Mouse (Mus musculus): Measurements from ENCODE around the gene Tcf7l2. TPM values are rescaled to one million over a fixed set of nuclear protein-coding genes. Genes with fewer than 3 reads are reported as not detected.

Gene Tcf7l2
- polyA plus RNA-seq, 1 experiment from 2014 or later = 42.5 TPM

GRCm38 (mm10) chr19:55799411-55799810 is 57.8 kb downstream of the Tcf7l2 start:
- no peak overlapping the region for H3K4me3 ChIP-seq
- H3K9me3 ChIP-seq = no peaks in the 10 kb centered on the region
- H3K27ac ChIP-seq = no peak overlapping the region
- H3K9ac ChIP-seq = no peak overlapping the region
- no peaks in the 10 kb centered on the region for H3K27me3 ChIP-seq
- H3K36me3 ChIP-seq = no peaks in the 10 kb centered on the region
- H3K4me1 ChIP-seq = 0 out of 2 replicates have a peak, but pooled peaks cover 17% of the 10 kb centered on the region
- H3K4me2 ChIP-seq = no peak overlapping the region
- ATAC-seq (ENCODE audit: borderline replicate concordance, extremely low read depth, low FRiP score, low TSS enrichment) = no peak

GRCm38 (mm10) chr19:55800059-55800458 is 58.4 kb downstream of the Tcf7l2 start:
- Histone ChIP-seq H3K9me3 (no peaks in the 10 kb centered on the region), H3K9ac (no peak overlapping the region), H3K27me3 (no peaks in the 10 kb centered on the region), H3K27ac (no peak overlapping the region), H3K4me3 (no peak overlapping the region), H3K4me2 (no peak overlapping the region), H3K4me1 (0 out of 2 replicates have a peak, but pooled peaks cover 11% of the 10 kb centered on the region), H3K36me3 (no peaks in the 10 kb centered on the region)
- WGBS = 57% methylated on average over 4 of the region's 4 CpGs
- peak; percentile 37; the same call in 1 of the 2 replicates for ATAC-seq (ENCODE audit: borderline replicate concordance, extremely low read depth, low FRiP score, low TSS enrichment)

- Histone ChIP-seq H3K9me3 (no peaks in the 10 kb centered on the region), H3K36me3 (no peaks in the 10 kb centered on the region), H3K27me3 (no peaks in the 10 kb centered on the region), H3K4me2 (no peak overlapping the region), H3K4me1 (peaks cover 28% of the 10 kb centered on the region), H3K4me3 (no peak overlapping the region), H3K27ac (no peak overlapping the region), H3K9ac (no peak overlapping the region)
- WGBS = 44% methylated on average over 1 of the region's 1 CpGs
- ATAC-seq (ENCODE audit: borderline replicate concordance, extremely low read depth, low FRiP score, low TSS enrichment) = no peak
Observed at GRCm38 (mm10) chr19:55803121-55803520, 61.5 kb downstream of the Tcf7l2 start.

GRCm38 (mm10) chr19:55803797-55804196 is 62.2 kb downstream of the Tcf7l2 start:
- Histone ChIP-seq H3K4me1 (peaks cover 27% of the 10 kb centered on the region), H3K36me3 (no peaks in the 10 kb centered on the region), H3K27me3 (no peaks in the 10 kb centered on the region), H3K9ac (no peak overlapping the region), H3K9me3 (no peaks in the 10 kb centered on the region), H3K27ac (no peak overlapping the region), H3K4me2 (no peak overlapping the region), H3K4me3 (no peak overlapping the region)
- WGBS = 88% methylated on average over 12 of the region's 12 CpGs
- no peak for ATAC-seq (ENCODE audit: borderline replicate concordance, extremely low read depth, low FRiP score, low TSS enrichment)

- Histone ChIP-seq H3K9me3 (no peaks in the 10 kb centered on the region), H3K9ac (no peak overlapping the region), H3K27ac (no peak overlapping the region), H3K4me3 (no peak overlapping the region), H3K36me3 (no peaks in the 10 kb centered on the region), H3K27me3 (no peaks in the 10 kb centered on the region), H3K4me2 (no peak overlapping the region), H3K4me1 (peaks cover 27% of the 10 kb centered on the region)
- WGBS = 79% methylated on average over 7 of the region's 7 CpGs
- no peak for ATAC-seq (ENCODE audit: borderline replicate concordance, extremely low read depth, low FRiP score, low TSS enrichment)
Observed at GRCm38 (mm10) chr19:55804795-55805194, 63.2 kb downstream of the Tcf7l2 start.

- ATAC-seq (ENCODE audit: borderline replicate concordance, extremely low read depth, low FRiP score, low TSS enrichment) = peak; percentile 62
- Histone ChIP-seq H3K9me3 (no peaks in the 10 kb centered on the region), H3K36me3 (no peaks in the 10 kb centered on the region), H3K4me3 (no peak overlapping the region), H3K27me3 (no peaks in the 10 kb centered on the region), H3K9ac (no peak overlapping the region), H3K4me1 (peaks cover 19% of the 10 kb centered on the region), H3K27ac (peak overlapping the region; percentile 55; the same call in 1 of the 2 replicates), H3K4me2 (peak overlapping the region; percentile 16; the same call in 1 of the 2 replicates)
- 27% methylated on average over 12 of the region's 12 CpGs for WGBS
Observed at GRCm38 (mm10) chr19:55806434-55807193, 65.0 kb downstream of the Tcf7l2 start.

- no peaks in the 10 kb centered on the region for H3K36me3 ChIP-seq
- H3K27ac ChIP-seq = peak overlapping the region; percentile 55; the same call in 1 of the 2 replicates
- no peaks in the 10 kb centered on the region for H3K27me3 ChIP-seq
- peaks cover 19% of the 10 kb centered on the region for H3K4me1 ChIP-seq
- no peak overlapping the region for H3K9ac ChIP-seq
- no peaks in the 10 kb centered on the region for H3K9me3 ChIP-seq
- H3K4me2 ChIP-seq = peak overlapping the region; percentile 16; the same call in 1 of the 2 replicates
- WGBS = 27% methylated on average over 20 of the region's 20 CpGs
- peak; percentile 4; the same call in 1 of the 2 replicates for ATAC-seq (ENCODE audit: borderline replicate concordance, extremely low read depth, low FRiP score, low TSS enrichment)
- no peak overlapping the region for H3K4me3 ChIP-seq
Observed at GRCm38 (mm10) chr19:55807194-55808053, 65.8 kb downstream of the Tcf7l2 start.

- Histone ChIP-seq H3K4me2 (no peak overlapping the region), H3K4me1 (peaks cover 19% of the 10 kb centered on the region), H3K9me3 (no peaks in the 10 kb centered on the region), H3K27ac (no peak overlapping the region), H3K9ac (no peak overlapping the region), H3K4me3 (no peak overlapping the region), H3K27me3 (no peaks in the 10 kb centered on the region), H3K36me3 (no peaks in the 10 kb centered on the region)
- WGBS = 65% methylated on average over 2 of the region's 2 CpGs
- ATAC-seq (ENCODE audit: borderline replicate concordance, extremely low read depth, low FRiP score, low TSS enrichment) = no peak
Observed at GRCm38 (mm10) chr19:55808304-55808703, 66.7 kb downstream of the Tcf7l2 start.

GRCm38 (mm10) chr19:55809539-55809938 is 67.9 kb downstream of the Tcf7l2 start:
- Histone ChIP-seq H3K36me3 (no peaks in the 10 kb centered on the region), H3K4me3 (no peak overlapping the region), H3K4me2 (no peak overlapping the region), H3K9me3 (no peaks in the 10 kb centered on the region), H3K27me3 (no peaks in the 10 kb centered on the region), H3K9ac (no peak overlapping the region), H3K27ac (no peak overlapping the region), H3K4me1 (peaks cover 19% of the 10 kb centered on the region)
- 94% methylated on average over 4 of the region's 4 CpGs for WGBS
- no peak for ATAC-seq (ENCODE audit: borderline replicate concordance, extremely low read depth, low FRiP score, low TSS enrichment)

GRCm38 (mm10) chr19:55812236-55812635 is 70.6 kb downstream of the Tcf7l2 start:
- Histone ChIP-seq H3K4me2 (no peak overlapping the region), H3K4me3 (no peak overlapping the region), H3K9ac (no peak overlapping the region), H3K27me3 (no peaks in the 10 kb centered on the region), H3K4me1 (peaks cover 6% of the 10 kb centered on the region), H3K36me3 (no peaks in the 10 kb centered on the region), H3K27ac (no peak overlapping the region), H3K9me3 (no peaks in the 10 kb centered on the region)
- no peak for ATAC-seq (ENCODE audit: borderline replicate concordance, extremely low read depth, low FRiP score, low TSS enrichment)

- no peaks in the 10 kb centered on the region for H3K4me1 ChIP-seq
- H3K27ac ChIP-seq = no peak overlapping the region
- H3K9ac ChIP-seq = no peak overlapping the region
- ATAC-seq (ENCODE audit: borderline replicate concordance, extremely low read depth, low FRiP score, low TSS enrichment) = no peak
- no peak overlapping the region for H3K4me3 ChIP-seq
- H3K9me3 ChIP-seq = no peaks in the 10 kb centered on the region
- WGBS = 71% methylated on average over 15 of the region's 15 CpGs
- H3K36me3 ChIP-seq = 0 out of 2 replicates have a peak, but pooled peaks cover 9% of the 10 kb centered on the region
- no peak overlapping the region for H3K4me2 ChIP-seq
- no peaks in the 10 kb centered on the region for H3K27me3 ChIP-seq
Observed at GRCm38 (mm10) chr19:55815010-55815790, 73.6 kb downstream of the Tcf7l2 start.

Measured in lung, embryonic 15.5 days (tissue).